Mouse (Mus musculus) small intestine, adult 2 months (tissue): Measurements from ENCODE around the gene Prg2.

Experiments used
- CTCF ChIP-seq: fragments of 200-500 bp; IDR thresholded peaks from 2 replicates; pipeline ENCODE4 v1.5.1; 2012; ENCODE audit warnings: low read depth, mild to moderate bottlenecking, control low read depth, inconsistent platforms, low read length, moderate library complexity, mixed read lengths; ENCODE audit not compliant: insufficient replicate concordance, insufficient read length; ENCODE audit errors: extremely low read depth
- POLR2A ChIP-seq: fragments of 200-500 bp; IDR thresholded peaks from 2 replicates; pipeline ENCODE4 v1.6.1; 2012; ENCODE audit warnings: low read depth, mild to moderate bottlenecking, control low read depth, inconsistent platforms, low read length, moderate library complexity

GRCm38 (mm10) chr2:85006600-85006999, 26.3 kb downstream of the Prg2 start:
- no peak for TF ChIP-seq POLR2A
- TF ChIP-seq CTCF, result no peak
